Mouse (Mus musculus) cerebellum, adult 11 months (tissue): ENCODE measurements around the gene Ppp1r2.

ENCODE experiments used
- DNase-seq: peaks from one replicate; pipeline ENCODE4 v3.0.0; 2022

The Ppp1r2 gene

GRCm38 (mm10) chr16:31233541-31234339 lies 41.3 kb downstream of the Ppp1r2 start:
- no peak for DNase-seq

GRCm38 (mm10) chr16:31233167-31233498 lies 41.9 kb downstream of the Ppp1r2 start:
- DNase-seq: no peak

GRCm38 (mm10) chr16:31232491-31233166 lies 42.4 kb downstream of the Ppp1r2 start:
- no peak for DNase-seq

GRCm38 (mm10) chr16:31231591-31231990 lies 43.5 kb downstream of the Ppp1r2 start:
- DNase-seq: no peak

GRCm38 (mm10) chr16:31227746-31228145 lies 47.3 kb downstream of the Ppp1r2 start:
- DNase-seq: no peak

- DNase-seq: no peak
These were observed 59.8 kb downstream of the Ppp1r2 start for GRCm38 (mm10) chr16:31215271-31215670.

GRCm38 (mm10) chr16:31213463-31213862 lies 61.6 kb downstream of the Ppp1r2 start:
- no peak for DNase-seq

- DNase-seq: no peak
These were observed 63.6 kb downstream of the Ppp1r2 start for GRCm38 (mm10) chr16:31211503-31211902.

GRCm38 (mm10) chr16:31210453-31210852 lies 64.6 kb downstream of the Ppp1r2 start:
- no peak for DNase-seq

- DNase-seq: no peak
These were observed 65.2 kb downstream of the Ppp1r2 start for GRCm38 (mm10) chr16:31209911-31210310.

- DNase-seq: no peak
These were observed 69.4 kb downstream of the Ppp1r2 start for GRCm38 (mm10) chr16:31205726-31206125.

- DNase-seq: no peak
These were observed 69.9 kb downstream of the Ppp1r2 start for GRCm38 (mm10) chr16:31205187-31205586.

GRCm38 (mm10) chr16:31204216-31204615 lies 70.9 kb downstream of the Ppp1r2 start:
- no peak for DNase-seq

GRCm38 (mm10) chr16:31201704-31202103 lies 73.4 kb downstream of the Ppp1r2 start:
- DNase-seq: no peak
